Mouse (Mus musculus) liver, adult 10 weeks (tissue): Measurements from ENCODE around the gene Naaladl2. TPM values are rescaled to one million over a fixed set of nuclear protein-coding genes. Genes with fewer than 3 reads are reported as not detected.

Source experiments
- polyA plus RNA-seq: library from polyadenylated mRNA; stranded (reverse); fragments of 350-450 nt; fragmentation: Illumina TruSeq; extraction: RNeasy Lipid Tissue Mini Kit (QIAGEN cat#74804); gene quantifications from one replicate; pipeline ENCODE4 v1.2.3, GENCODE M21; 2014; ENCODE audit warnings: low read depth, low replicate concordance

Naaladl2 gene
- 6.7 TPM for polyA plus RNA-seq

GRCm38 (mm10) chr3:25143555-25144311, at the start of gene Naaladl2:
Gene Naaladl2 (minus strand): TSS chr3:25144261.

